Mouse (Mus musculus): ENCODE results near the gene Man1a.

GRCm38 (mm10) chr10:54013143-54013791, 63.1 kb downstream of the Man1a start:
- TF ChIP-seq CHD2 (IDR thresholded peaks at IDR 0.05; ENCODE audit: low read depth, low read length) = no peak
- no peak for TF ChIP-seq HCFC1 (IDR thresholded peaks at IDR 0.05; ENCODE audit: borderline replicate concordance, insufficient read depth, low read length)
- no peak for TF ChIP-seq ZC3H11A (IDR thresholded peaks at IDR 0.05; ENCODE audit: borderline replicate concordance, low read depth, low read length)
- no peak for TF ChIP-seq ZNF384 (IDR thresholded peaks at IDR 0.05; ENCODE audit: low read depth, low read length)
- TF ChIP-seq MAFK (IDR thresholded peaks at IDR 0.05; ENCODE audit: insufficient read depth, low read depth, low read length) = no peak

Measured in ES-E14 (cell line).